Mouse (Mus musculus) embryonic facial prominence, embryonic 13.5 days (tissue): ENCODE results near the gene Dcaf12. TPM values are rescaled to one million over a fixed set of nuclear protein-coding genes. Genes with fewer than 3 reads are reported as not detected.

Experiments used
- ATAC-seq: fragments of 200-750 bp; cut with Nextera tagmentation; 2 replicates; pipeline ENCODE4 v1.8.0; 2017; ENCODE audit warnings: low read depth; ENCODE audit not compliant: insufficient number of reproducible peaks, insufficient read depth, low FRiP score, low TSS enrichment
- H3K27ac ChIP-seq: fragments of 300-500 bp; sonication (generic); 2 replicates; pipeline ENCODE4 v1.5.1; 2015; ENCODE audit warnings: moderate library complexity, mild to moderate bottlenecking, inconsistent platforms
- H3K27me3 ChIP-seq: fragments of 300-500 bp; sonication (generic); 2 replicates; pipeline ENCODE4 v1.6.1; 2015; ENCODE audit warnings: mild to moderate bottlenecking, inconsistent platforms
- H3K36me3 ChIP-seq: fragments of 300-500 bp; sonication (generic); 2 replicates; pipeline ENCODE4 v1.6.1; 2015; ENCODE audit warnings: mild to moderate bottlenecking, inconsistent platforms
- H3K4me1 ChIP-seq: fragments of 300-500 bp; sonication (generic); 2 replicates; pipeline ENCODE4 v1.6.1; 2015; ENCODE audit warnings: inconsistent platforms
- H3K4me2 ChIP-seq: fragments of 300-500 bp; sonication (generic); 2 replicates; pipeline ENCODE4 v1.6.1; 2015; ENCODE audit warnings: moderate library complexity, mild to moderate bottlenecking, inconsistent platforms
- H3K4me3 ChIP-seq: fragments of 300-500 bp; sonication (generic); 2 replicates; pipeline ENCODE4 v1.5.1; 2015; ENCODE audit warnings: mild to moderate bottlenecking, inconsistent platforms
- H3K9ac ChIP-seq: fragments of 300-500 bp; sonication (generic); 2 replicates; pipeline ENCODE4 v1.6.1; 2015; ENCODE audit warnings: mild to moderate bottlenecking, inconsistent platforms
- H3K9me3 ChIP-seq: fragments of 300-500 bp; sonication (generic); 2 replicates; pipeline ENCODE4 v1.6.1; 2016; ENCODE audit warnings: inconsistent platforms
- WGBS: fragments of 180-500 bp; shearing (Covaris S2); methylation state at CpG from one replicate; pipeline ENCODE4 v1.1.7; 2015; ENCODE audit warnings: mixed read lengths; 5-methylcytosine and 5-hydroxymethylcytosine counted together
- polyA plus RNA-seq: library from polyadenylated mRNA; unstranded; fragments of >200 nt; fragmentation: Nextera tagmentation; extraction: Ambion mirVana; gene quantifications from 2 replicates; pipeline ENCODE4 v1.2.1, GENCODE M21; 2015

Dcaf12 gene
- polyA plus RNA-seq, 1 experiment from 2014 or later = 53.9 TPM

DNA sequence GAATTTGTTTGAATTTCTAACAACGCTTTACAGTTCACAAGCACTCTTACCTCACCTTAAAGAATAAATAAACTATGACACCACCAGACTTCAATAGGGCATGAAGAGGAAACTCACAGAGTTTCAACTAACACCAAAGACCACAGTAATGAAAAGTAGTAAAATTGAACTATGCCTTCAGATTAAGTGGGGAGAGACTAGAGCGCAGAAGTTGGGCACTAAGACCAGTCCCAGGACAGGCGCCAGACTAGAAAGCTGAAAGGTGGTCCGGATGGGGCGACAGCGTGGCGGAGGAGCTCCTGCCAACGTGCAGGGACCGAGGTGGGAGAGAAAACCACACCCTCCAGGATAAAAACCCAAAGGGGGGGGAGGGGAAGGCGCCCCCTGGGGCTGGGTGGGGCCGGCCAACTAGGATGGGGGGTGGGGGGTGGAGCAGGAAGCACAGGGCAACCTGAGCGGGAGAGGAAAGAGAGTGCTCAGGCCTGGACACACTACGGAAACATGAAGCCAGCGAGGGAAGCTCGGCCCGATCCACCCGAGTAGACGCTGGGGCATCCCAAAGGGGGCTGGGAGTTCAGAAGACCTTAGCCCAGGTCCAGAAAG is 40.2 kb downstream of the Dcaf12 start:
- Histone ChIP-seq H3K27ac (peak overlapping the region; percentile 95), H3K4me1 (peaks cover 28% of the 10 kb centered on the region)
- peak; percentile 39 for ATAC-seq

DNA sequence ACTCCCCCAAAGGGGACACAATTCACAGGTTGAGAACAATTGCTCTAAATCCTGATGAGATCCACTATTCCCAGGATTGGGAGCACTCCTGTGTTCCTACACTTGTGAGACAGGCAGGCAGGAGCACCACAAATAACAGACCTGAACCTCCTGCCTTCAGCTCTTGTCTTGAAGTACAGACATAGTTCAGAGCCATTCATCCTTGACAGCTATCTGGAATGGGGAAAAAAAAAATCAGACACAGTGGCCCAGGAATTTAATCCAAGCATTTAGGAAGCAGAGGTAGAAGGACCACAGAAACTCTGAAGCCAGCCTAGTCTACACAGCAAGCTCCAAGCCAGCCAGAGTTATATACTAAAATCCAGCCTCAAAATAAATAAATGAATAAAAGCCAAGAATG is 46.6 kb downstream of the Dcaf12 start:
- H3K36me3 ChIP-seq = peaks cover 47% of the 10 kb centered on the region
- H3K4me2 ChIP-seq = no peak overlapping the region
- H3K9ac ChIP-seq = no peak overlapping the region
- H3K27me3 ChIP-seq = no peaks in the 10 kb centered on the region
- no peak overlapping the region for H3K4me3 ChIP-seq
- peaks cover 12% of the 10 kb centered on the region for H3K4me1 ChIP-seq
- H3K9me3 ChIP-seq = no peaks in the 10 kb centered on the region
- ATAC-seq = no peak
- H3K27ac ChIP-seq = no peak overlapping the region

More for the DNA sequence above, 40.2 kb downstream of the Dcaf12 start:
- H3K36me3 ChIP-seq = peaks cover 21% of the 10 kb centered on the region
- H3K27me3 ChIP-seq = no peaks in the 10 kb centered on the region
- 3% methylated on average over 17 of the region's 18 CpGs for WGBS
- H3K9me3 ChIP-seq = no peaks in the 10 kb centered on the region
- peak overlapping the region; percentile 91 for H3K9ac ChIP-seq
- peak overlapping the region; percentile 68 for H3K4me2 ChIP-seq
- peak overlapping the region; percentile 82 for H3K4me3 ChIP-seq

DNA sequence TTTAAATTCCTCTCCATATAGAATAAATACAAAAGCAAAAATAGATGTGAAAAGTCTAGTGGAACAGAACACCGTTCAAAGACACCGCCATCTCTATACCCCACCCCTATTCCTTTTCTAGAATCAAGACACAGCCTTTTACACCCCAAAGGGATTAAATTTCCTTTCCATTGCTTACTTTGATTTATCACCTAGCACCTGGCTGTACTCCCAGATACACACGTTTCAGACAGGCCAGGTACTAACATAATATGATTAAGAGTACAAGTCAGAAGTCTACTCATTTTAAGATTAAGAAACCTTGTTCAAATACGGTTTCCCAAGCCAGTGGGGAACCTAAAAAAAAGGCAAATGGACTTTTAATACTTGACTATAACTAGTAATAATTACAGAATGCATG is 48.3 kb downstream of the Dcaf12 start:
- Histone ChIP-seq H3K36me3 (peaks cover 57% of the 10 kb centered on the region), H3K27me3 (no peaks in the 10 kb centered on the region), H3K4me2 (no peak overlapping the region), H3K9me3 (no peaks in the 10 kb centered on the region), H3K27ac (no peak overlapping the region), H3K9ac (no peak overlapping the region), H3K4me3 (no peak overlapping the region), H3K4me1 (no peaks in the 10 kb centered on the region)
- no peak for ATAC-seq
- 82% methylated on average over 4 of the region's 4 CpGs for WGBS

DNA sequence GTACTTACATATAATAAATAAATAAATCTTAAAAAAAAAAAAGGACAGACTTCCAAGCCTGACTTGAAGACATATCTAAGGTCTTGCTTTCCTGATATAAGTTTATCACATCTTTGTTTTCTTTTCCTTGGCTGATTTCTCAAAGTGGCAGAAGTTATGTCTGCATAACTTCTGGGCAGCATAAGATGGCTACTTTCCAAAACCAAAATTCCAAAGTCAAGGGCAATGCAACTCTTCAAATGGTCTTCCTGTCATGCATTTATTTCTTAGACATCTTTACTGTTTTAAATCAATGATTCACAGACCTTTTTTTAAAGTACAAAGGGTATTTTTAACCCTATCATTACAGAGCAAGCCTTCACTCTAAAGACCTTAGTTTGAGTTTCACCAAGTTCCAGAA is 54.0 kb downstream of the Dcaf12 start:
- Histone ChIP-seq H3K36me3 (peaks cover 24% of the 10 kb centered on the region), H3K9ac (no peak overlapping the region), H3K27me3 (no peaks in the 10 kb centered on the region), H3K4me3 (no peak overlapping the region), H3K27ac (no peak overlapping the region), H3K9me3 (no peaks in the 10 kb centered on the region), H3K4me1 (no peaks in the 10 kb centered on the region), H3K4me2 (no peak overlapping the region)
- no peak for ATAC-seq

DNA sequence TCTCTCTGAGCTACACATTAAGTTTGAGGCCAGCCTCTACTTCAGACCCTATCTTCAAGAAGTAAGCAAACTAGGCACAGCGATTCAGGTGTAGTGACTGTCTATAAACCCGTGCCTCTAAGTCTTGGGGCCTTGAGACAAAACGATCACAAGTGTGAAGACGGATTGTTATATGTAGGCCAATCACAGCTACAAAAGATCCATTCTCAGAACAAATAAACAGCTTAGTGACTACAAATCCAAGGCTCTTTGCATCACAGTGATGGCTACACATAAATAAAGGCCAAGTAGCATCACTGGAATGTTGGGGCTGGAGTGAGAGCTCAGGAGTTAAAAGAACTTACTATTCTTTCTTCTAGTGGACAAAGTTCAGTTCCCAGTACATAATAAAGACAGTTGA is 55.7 kb downstream of the Dcaf12 start:
- H3K36me3 ChIP-seq = peaks cover 17% of the 10 kb centered on the region
- H3K27me3 ChIP-seq = no peaks in the 10 kb centered on the region
- WGBS = 93% methylated on average over 4 of the region's 4 CpGs
- no peak overlapping the region for H3K27ac ChIP-seq
- no peak overlapping the region for H3K4me3 ChIP-seq
- H3K9me3 ChIP-seq = no peaks in the 10 kb centered on the region
- ATAC-seq = no peak
- no peaks in the 10 kb centered on the region for H3K4me1 ChIP-seq
- H3K4me2 ChIP-seq = no peak overlapping the region
- H3K9ac ChIP-seq = no peak overlapping the region

DNA sequence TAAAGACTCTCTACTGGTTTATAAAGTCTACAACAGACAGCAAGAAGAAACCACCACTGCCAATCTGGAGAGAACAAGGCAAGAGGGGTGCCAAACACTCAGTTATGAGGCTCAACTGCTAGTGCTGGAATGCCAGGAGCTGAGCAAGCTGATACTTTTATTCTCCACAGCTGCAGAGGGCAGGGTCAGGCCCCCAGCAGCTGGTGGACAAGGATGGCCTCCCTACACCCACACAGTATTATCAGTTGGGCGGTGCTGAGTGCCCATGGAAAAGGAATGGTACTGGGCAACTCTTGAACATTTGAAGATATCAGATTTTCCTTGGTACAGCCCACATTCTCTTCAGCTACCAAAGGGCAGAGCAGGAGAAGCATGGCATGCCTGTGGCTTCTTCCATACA is 56.9 kb downstream of the Dcaf12 start:
- H3K4me1 ChIP-seq = no peaks in the 10 kb centered on the region
- no peak overlapping the region for H3K4me2 ChIP-seq
- peaks cover 15% of the 10 kb centered on the region for H3K36me3 ChIP-seq
- no peak for ATAC-seq
- H3K9me3 ChIP-seq = no peaks in the 10 kb centered on the region
- no peak overlapping the region for H3K9ac ChIP-seq
- H3K27ac ChIP-seq = no peak overlapping the region
- H3K27me3 ChIP-seq = no peaks in the 10 kb centered on the region
- no peak overlapping the region for H3K4me3 ChIP-seq
- 96% methylated on average over 1 of the region's 1 CpGs for WGBS

DNA sequence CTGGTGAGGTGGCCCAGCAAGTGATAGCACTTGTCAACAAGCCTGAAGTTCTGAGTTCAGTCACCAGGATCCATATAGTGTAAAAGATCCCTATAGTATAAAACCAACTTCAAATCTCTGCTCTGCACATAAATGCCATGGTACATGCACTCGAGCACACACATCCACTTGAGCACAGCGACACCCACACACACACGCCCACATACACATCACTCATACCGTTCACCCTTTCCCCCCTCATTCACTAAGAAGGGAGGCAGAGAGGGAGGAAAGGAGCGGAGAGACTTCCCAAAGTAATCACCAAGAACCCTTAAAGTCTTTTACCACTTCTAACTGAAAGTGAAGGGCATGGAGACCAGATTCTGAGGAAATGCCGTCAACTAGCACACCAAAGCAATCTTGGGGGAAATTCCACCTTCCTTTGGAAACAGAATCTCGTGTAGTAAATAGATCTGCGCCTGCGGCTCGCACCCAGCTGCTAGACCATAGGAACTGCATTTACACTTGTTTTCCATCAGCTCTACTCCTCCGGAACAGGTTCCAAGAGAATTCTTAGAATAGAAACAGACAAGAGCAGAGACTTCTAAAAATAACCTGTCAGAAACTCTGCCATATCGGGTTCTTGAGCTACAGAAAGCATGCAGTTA is 59.0 kb downstream of the Dcaf12 start:
- Histone ChIP-seq H3K9me3 (no peaks in the 10 kb centered on the region), H3K36me3 (peaks cover 6% of the 10 kb centered on the region), H3K27ac (no peak overlapping the region), H3K4me3 (no peak overlapping the region), H3K4me2 (no peak overlapping the region), H3K9ac (no peak overlapping the region), H3K27me3 (no peaks in the 10 kb centered on the region), H3K4me1 (no peaks in the 10 kb centered on the region)
- 85% methylated on average over 12 of the region's 12 CpGs for WGBS
- no peak for ATAC-seq

DNA sequence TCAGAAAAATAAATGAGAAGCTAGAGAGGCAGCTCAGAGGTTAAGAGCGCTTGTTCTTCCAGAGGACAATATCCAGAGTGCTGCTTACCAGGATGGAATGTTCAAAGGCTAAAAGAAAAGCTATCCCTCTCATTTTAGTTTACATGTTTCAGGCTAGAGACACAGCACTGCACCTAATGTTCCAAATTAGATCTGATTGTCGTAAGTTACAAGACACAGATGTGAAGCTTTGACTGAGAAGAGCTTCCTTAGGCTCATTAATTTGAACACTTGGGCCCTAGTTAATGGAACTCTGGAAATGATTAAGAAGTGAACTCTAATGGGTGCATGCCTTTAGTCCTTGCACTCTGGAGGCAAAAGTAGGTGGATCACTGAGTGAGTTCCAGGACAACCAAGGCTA is 60.9 kb downstream of the Dcaf12 start:
- no peak for ATAC-seq
- Histone ChIP-seq H3K4me1 (no peaks in the 10 kb centered on the region), H3K27me3 (no peaks in the 10 kb centered on the region), H3K27ac (no peak overlapping the region), H3K9ac (no peak overlapping the region), H3K4me2 (no peak overlapping the region), H3K36me3 (peaks cover 18% of the 10 kb centered on the region), H3K9me3 (no peaks in the 10 kb centered on the region), H3K4me3 (no peak overlapping the region)
- WGBS = 70% methylated on average over 2 of the region's 2 CpGs

DNA sequence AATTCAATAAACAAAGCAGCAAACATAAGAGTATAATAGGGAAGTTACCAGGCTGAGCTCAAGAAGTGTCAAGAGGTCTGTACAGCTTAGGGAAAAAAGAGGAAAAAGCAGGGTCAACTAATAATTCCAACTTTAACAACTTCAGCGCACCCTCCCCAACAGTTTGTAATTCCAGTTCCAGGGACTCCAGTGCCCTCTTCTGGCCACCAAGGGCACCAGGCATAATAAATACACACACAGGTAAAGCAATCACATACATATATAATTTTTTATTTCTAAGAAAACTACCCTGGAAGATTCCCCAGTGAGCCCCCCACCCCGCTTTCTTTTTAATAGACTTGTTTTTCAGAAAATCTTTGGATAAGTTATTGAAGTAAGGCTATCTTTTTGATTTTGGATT is 69.3 kb downstream of the Dcaf12 start:
- Histone ChIP-seq H3K4me3 (no peak overlapping the region), H3K27ac (no peak overlapping the region), H3K27me3 (no peaks in the 10 kb centered on the region), H3K36me3 (peaks cover 54% of the 10 kb centered on the region), H3K9ac (no peak overlapping the region), H3K4me2 (no peak overlapping the region), H3K4me1 (no peaks in the 10 kb centered on the region), H3K9me3 (no peaks in the 10 kb centered on the region)
- no peak for ATAC-seq
- WGBS = 96% methylated on average over 2 of the region's 2 CpGs

Other genes starting within 250 kb of the Dcaf12 start
- 20.0 and 27.9 TPM in 2 replicates for gene Aqp3, start 216.7 kb downstream of the Dcaf12 start, polyA plus RNA-seq
- 25.3 and 27.9 TPM in 2 replicates for gene Nol6, start 190.4 kb downstream of the Dcaf12 start, polyA plus RNA-seq
- 93.3 and 94.0 TPM in 2 replicates for gene Ube2r2, start 179.1 kb downstream of the Dcaf12 start, polyA plus RNA-seq
- gene Ubap2, start 39.7 kb downstream of the Dcaf12 start, polyA plus RNA-seq = 65.9 and 70.0 TPM in 2 replicates
- 44.4 and 48.9 TPM in 2 replicates for gene Ubap1, start 34.1 kb upstream of the Dcaf12 start, polyA plus RNA-seq
- 7.6 and 9.6 TPM in 2 replicates for gene Kif24, start 150.0 kb upstream of the Dcaf12 start, polyA plus RNA-seq
- 49.5 and 54.1 TPM in 2 replicates for gene Nudt2, start 150.3 kb upstream of the Dcaf12 start, polyA plus RNA-seq
- 8.3 and 12.2 TPM in 2 replicates for gene AI464131, start 188.2 kb upstream of the Dcaf12 start, polyA plus RNA-seq
- gene 1110017D15Rik, start 202.4 kb upstream of the Dcaf12 start, polyA plus RNA-seq = 3.2 and 5.7 TPM in 2 replicates